Mouse (Mus musculus): ENCODE results near the gene Zfp111.

Zfp111 gene

DNA sequence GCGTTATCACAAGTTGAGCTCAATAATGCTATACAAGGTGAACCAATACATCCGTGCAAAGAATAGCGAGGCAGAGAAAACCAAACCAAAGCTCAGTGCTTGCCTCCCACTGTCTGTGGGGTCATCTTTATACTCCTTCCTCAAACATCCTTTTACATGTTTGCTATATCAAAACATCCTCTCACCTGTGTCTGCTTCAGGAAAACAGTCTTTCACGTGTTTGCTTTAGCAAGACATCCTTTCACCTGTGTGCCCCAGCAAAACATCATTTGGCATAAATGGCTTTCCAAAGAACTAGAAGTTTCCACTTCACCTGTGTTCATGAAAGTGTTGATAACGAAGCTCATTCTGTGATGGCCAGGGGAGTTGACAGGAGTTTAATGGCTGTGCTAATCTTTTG, at the start of gene Zfp111:
Gene Zfp111 (minus strand): TSS at position 101 of the 400 bp plus-strand sequence.
- DNase-seq: no peak

DNA sequence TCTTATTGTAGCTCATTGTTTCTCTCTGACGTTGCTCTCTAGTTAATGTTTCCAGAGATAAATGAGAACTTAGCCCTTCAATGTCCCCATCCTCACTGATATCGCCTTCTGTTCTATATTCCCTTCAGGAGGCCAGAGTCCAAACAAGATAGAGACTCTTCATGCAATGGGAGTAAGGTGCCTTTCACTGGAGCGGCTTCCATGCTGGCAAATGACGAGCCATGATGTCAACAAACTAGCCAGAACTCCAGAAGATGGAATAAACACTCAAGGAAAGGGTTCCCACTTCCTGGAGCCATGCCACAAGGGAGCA, 48.7 kb upstream of the Zfp111 start:
- DNase-seq: no peak

DNA sequence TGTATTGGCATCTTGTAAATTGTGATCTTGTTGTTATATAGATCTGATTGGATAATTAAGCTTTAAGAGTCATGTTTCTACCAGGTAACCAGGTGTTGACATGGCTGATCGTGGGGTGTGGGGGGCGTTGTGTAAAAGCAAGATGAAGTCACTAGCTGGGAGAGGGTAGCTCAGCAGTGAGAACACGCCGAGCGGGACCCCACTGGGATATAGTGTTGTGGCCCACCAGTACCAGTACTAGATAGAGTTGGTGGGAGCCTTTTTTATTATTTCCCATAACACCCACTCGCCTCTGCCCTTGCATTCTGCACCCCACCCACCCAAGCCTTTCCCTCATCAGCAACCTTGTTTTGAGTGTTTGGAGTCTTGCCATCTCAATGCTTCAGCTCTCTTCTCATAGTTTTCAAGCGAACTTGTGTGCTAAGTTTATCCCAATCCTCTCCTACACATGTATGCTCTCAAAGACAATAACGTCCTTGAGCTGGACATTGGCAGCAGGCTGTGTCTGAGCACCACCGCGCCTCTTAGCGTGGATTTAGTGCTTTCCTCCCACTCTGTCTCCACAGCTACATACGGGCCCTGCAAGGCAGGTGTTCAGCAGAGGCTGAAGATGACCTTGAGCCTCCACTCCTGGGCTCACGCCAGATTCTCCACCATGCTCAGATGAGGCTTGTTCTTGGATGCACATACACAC, 48.2 kb upstream of the Zfp111 start:
- no peak for DNase-seq

DNA sequence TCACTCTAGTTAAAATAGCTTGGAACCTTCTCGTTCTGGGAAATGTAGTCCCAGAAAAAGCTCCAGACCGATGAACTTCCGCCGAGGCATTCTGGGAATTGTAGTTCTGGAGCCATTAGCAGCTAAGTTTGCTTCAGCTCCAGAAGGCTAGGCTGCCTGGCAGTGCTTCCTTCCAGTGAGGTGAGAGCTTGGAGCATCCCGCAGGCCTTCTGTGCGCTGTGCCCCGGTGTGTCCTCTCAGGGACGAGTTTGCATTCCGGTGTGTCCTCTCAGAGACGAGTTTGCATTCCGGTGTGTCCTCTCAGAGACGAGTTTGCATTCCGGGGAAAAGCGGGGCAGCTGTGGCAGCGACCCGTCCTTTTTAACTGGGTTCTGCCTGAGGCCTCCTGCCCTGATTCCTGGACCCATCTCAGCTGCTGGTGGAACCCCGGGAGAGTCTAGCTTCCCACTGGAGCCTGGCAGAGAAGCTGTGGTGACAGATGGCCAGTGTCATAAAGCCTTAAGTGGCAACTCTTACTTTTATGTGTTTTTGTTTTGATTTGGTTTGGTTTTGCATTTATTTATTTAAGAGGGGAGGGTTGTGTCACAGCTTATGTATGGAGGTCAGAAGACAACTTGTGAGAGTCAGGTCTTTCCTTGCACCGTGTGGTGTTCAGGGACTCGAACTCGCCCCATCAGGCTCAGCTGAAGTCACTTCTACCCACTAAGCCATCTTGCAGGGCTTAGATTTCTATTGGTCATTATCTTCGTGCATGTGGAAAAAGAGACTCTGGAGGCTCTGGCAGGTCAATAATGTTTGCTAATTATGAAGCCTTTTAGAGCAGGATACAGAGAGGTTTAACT, 43.6 kb upstream of the Zfp111 start, which contains the start of gene Zfp108:
Gene Zfp108 (plus strand): TSS at position 162 of the 842 bp plus-strand sequence.
- peak; percentile 66 for DNase-seq

DNA sequence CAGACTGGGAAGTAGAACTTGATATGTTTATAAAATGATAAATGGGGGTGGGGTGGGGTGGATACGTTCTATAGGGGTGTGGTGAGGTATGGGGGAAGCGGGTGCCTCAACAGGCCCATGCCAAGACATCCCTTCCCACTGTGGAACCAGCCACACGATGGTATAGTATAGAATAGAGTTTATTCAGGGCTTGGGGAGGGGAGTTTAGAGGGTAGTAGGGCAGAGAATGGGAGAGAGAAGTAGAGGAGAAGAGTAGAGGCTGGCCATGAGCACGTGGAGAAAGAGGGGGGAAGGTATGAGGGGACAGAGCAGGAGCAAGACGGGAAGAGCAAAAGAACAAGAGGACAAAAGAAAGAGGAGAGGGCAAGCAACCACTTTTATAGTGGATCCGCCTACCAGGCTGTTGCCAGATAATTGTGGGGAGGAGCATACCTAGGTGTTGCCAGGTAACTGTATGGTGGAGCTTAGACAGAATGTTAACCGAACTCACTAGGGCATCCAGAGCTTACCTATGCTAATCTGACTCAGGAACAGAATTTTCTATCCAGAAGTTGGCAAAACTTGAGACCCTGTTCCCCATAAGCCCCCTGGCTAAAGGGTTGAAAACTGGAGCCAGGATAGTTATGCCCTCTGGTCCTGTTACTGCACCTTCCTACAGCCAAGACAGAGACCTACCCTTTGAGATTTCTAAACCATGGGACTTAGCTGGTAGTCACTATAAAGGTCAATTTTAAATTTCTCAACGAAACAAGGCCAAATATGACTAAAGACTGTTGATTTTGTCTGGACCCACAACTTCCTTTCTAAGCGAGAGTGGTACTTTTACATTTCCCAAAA, 42.8 kb upstream of the Zfp111 start:
- no peak for DNase-seq

DNA sequence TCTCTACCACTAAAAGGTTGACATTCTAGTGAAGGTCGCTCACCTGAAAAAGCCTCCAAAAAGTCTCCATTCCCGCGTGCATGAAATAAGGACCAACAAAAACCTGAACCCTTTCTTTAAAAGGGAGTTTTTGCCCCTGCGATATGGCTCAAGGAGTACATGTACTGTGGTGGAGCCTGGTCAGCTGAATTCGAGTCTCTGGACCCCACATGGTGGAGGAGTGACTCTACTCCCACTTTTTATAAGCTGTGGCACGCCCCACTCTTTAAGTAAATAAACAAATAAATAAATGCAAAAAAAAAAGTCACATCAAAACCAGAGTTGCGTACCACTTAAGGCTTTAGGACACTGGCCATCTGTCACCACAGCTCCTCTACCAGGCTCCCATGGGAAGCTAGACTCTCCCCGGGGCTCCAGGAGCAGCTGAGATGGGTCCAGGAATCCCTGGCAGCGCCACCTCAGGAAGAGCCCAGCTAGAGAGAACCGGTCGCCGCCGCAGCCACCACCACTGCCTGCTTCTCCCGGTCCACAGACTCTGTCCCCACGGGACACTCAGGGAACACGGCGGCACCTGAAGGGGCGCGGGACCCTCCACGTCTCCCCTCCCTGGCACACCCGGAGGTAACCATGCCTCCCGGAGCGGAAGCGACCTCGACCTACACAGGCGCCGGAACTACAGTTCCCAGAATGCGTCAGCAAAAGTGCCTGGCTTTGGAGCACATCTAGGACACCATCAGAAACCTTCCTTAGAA, 26.0 kb upstream of the Zfp111 start, which contains the start of gene Zfp109:
Gene Zfp109 (minus strand): TSS at position 521 of the 752 bp plus-strand sequence.
- peak; percentile 71 for DNase-seq

DNA sequence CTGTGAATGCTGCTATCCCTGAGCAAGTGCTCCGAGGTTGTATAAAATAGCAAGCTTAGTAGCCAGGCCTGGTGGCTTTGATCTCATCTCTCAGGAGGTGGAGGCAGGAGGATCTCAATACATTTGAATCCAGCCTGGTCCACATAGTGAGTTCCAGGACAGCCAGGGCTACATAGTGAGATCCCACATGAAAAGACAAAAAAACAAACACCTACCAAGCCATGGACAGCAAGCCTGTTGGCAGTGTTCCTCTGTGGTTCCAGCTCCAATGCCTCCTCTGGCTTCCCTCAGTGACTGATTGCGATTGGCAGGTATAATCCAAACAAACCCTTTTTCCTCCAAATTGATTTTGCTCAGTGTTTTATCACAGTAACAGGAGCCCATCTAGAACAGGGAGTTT, 947 bp downstream of the Zfp111 start:
- no peak for DNase-seq

DNA sequence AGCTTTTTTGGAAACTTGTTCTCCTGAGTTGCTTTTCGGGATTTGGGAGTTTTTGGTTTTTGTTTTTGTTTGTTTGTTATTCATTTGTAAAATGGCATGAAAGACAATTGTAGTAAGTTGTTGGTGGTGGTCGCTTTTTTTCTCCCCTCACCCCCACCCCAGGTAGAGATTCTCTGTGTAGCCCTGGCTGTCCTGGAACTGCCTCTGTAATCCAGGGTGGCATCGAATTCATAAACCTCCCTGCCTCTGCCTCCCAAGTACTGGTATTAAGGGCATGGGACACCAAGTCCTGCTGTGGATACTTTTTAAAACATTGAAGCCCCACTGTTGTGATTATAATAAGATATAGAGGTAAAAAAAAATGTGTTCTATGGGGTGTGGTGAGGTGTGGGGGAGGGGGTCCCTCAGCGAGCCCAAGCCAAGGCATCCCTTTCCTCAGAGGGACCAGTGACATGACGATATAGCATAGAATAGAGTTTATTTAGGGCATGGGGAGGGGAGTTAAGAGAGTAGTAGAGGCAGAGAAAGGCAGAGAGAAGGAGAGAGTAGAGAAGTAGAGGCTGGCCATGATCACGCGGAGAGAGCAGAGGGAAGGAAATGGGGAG, 2.9 kb downstream of the Zfp111 start:
- no peak for DNase-seq

DNA sequence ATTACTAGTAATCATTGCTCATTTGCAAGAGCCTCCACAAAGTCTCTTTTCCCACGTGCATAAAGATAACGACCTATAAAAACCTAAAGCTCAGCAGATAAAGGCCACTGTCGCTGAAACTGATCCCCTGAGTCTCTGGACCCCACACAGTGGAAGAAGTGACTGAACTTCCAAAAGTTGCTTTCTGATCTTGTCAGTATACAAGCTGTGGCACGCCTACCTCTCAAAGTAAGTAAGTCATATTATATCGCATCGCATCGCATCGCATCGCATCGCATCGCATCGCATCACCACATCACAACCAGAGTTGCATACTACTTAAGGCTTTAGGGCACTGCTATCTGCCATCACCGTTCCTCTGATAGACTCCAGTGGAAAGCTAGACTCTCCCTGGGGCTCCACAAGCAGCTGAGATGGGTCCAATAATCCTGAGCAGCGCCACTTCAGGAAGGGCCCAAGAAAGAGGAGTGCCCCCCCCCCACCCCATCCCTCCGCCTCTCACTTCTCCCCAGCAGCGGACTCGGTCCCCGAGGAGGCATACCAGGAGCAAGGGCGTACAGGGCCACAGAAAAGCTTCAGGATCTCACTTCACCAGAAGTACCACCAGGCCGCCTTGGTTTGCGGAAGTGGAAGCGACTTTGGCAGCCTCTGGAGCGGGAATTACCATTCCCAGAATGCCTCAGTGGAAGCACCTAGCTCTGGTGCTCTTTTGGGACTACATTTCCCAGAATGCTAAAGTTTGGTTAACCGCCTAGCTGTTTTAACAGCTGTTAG, 3.6 kb downstream of the Zfp111 start:
- DNase-seq: no peak

DNA sequence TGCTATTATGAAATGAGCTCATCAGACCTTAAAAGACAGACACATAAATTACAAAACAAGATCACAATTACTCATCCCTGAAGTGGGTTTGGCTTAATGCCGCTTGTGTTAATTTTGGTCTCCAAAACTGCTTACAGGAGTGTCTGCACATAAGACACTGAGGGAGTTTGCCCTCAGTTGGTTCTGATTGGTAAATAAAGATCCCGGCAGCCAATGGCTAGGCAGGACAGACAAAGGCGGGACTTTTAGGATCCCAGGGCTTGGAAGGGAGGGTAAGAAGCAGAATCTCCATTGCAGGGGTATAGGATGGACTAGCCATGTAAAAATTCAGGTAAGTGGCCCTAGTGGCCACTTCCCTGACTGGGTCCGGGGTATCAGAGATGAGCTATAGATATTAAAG, 14.3 kb downstream of the Zfp111 start:
- no peak for DNase-seq

DNA sequence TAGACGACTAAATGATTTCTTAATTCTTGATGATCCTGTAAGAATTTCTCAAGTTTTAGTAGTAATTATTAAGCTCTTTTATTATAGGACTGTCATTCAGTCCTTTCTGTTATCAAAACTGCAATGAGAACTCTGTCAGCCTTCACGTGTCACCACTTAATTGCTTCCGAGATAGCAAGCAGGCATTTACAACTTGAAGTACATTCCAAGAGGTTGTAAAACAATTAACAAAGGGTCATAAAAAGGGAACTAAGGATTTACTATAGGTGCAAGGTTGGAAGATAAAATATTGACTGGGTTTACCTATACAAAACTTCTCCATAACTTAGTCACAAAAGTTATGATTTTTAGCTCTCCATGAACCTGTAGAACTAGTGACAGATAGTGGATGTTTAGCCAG, 18.1 kb downstream of the Zfp111 start:
- DNase-seq: no peak

DNA sequence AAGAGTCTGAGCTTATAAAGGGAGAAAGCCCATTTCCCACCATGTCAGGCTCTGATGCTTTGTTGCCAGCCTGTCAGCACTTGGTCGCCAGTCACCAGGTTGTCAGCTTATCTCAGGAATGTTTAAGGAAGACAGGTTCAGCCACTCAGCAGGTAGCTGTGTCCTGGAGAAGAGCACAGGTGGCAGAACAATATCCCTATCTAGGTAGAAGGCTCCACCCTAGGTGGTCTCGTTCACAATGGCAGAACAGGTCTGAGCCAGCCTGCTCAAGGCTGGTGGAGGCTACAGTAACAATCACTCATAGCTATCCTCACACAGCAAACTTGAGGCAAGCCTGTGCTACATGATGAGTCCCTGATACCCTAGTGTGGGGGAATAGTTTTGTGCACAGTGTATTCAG, 19.9 kb downstream of the Zfp111 start:
- DNase-seq: no peak

DNA sequence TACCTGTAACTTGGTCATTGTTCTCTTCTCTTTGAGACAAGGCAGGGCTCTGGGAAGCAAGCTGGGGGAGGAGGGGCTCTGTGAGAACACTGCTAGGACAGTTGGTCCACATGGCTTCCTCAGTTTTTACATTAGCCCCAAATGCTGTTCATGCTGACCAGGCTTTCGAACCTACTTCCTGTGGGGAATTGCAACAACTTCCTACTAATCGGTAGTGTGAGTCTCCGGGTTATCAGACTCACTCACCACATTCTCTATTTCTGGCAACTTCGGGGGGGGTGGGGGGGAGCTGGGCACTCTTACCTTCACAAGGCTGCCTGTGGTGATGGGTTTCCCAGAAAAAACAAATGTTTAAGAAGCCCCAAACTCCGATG, 21.7 kb downstream of the Zfp111 start:
- no peak for DNase-seq

DNA sequence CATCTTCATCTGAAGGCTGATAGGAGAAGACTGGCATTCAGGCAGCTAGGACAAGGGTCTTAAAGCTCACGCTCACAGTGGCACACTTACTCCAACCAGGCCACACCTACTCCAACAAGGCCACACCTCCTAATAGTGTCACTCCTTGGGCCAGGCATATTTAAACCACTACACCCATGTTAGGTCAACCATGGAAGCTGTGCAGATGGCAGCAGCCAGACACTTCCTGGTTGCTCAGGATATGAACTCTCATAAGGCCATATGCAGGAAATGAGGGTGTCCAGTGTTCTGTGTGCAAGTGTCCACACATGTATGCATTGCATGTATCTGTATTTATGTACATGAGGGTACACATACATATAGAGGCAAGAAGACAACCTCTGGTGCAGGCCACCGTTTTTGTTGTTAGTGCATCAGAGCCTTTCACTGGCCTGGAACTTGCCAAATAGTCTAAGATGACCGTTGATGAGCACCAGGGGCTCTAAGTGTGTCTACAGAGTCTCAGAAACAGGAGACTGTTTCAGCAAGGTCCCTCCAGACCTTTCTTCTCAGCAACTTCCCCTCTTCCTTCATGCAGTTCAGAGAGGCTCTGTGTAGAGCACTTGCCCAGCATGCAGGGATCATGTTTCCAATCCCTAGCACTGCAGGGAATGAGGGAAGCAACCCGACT, 22.2 kb downstream of the Zfp111 start:
- DNase-seq: no peak

DNA sequence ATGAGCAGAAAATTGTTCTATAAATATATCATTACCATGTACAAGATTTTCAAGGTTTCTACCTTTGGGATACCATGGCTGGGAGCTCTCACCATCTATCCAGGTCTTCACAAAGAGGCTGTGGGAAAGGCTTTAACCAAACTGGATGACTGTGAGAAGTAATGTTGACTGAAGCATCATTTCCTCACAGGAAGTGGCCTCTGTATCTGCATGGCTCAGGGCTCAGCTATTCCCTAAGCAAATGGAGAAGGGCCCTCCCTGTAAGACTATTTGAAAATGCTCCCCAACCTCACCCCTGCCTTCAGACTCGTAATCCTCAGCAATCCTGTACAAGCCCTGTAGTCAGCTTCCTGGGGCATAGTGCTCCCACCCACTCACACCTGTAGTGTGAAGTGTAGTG, 23.6 kb downstream of the Zfp111 start:
- no peak for DNase-seq

DNA sequence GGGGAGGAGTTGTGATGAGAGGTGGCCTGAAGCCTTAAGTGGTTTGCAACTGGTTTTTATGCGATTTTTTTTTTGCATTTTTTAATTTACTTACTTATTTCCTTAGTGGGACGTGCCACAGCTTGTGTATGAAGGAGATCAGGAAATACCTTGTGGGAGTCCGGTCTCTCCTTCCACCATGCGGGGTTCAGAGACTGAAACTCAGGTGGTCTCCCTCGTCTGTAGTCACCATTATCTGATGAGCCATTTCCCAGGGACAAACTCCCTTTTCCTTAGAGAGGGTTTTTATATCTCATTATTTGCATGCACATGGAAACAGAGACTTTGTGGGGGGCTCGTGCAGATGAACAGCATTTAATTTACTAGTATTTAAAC, 35.9 kb downstream of the Zfp111 start:
- no peak for DNase-seq

DNA sequence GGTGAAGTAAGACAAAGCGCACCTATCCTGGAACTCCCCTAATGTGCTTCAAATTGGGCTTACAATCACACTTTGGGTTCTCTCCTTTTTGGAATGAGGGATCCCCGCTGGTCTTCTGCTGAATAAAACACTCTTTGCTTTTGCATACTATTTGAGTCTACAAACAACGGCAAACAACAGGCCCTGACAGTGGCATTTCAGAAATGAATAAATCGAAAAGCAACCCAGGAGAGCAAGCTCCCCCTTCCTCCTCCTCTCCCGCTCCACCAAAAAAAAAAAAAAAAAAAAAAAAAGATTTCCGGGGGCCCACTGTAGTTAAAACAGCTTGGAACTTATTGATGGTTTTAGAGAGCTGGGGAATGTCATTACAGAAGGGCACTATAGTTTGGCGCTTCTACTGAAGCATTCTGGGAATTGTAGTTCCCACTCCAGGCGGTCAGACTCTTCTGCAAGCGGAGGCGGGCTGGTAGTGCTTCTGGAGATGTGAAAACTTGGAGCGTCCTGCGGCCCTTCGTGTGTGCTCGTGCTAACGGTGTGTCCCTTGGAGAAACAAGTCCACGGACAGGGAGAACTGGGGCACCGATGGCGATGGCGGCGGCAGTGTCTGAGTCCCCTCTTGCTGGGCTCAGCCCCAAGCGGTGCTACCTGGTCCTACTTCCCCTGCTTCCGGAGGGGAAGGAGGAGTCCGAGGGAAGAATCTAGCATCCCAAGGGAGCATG, 36.5 kb downstream of the Zfp111 start, which contains the start of gene Zfp114:
Gene Zfp114 (plus strand): TSS at position 443 of the 719 bp plus-strand sequence.
- peak; percentile 42 for DNase-seq

DNA sequence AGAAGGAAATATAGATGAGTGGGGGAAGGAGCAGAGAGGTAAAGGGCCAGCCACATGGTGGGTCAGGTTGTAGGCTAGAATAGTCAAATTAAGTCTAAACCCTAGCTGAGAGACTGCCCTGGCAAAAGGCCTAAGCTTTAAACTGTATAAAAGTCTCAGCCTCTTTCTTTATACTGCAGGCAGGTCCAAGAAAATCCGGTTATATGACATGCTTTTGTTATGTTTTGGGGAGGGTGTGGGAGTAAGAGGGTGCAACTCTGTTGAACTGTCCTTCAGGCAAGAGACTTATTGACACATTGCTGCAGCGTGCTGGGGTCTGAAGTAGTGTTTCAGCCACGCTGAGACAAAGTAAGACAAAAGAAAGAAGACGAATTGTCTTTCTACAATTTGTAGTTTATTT, 39.1 kb downstream of the Zfp111 start:
- no peak for DNase-seq

DNA sequence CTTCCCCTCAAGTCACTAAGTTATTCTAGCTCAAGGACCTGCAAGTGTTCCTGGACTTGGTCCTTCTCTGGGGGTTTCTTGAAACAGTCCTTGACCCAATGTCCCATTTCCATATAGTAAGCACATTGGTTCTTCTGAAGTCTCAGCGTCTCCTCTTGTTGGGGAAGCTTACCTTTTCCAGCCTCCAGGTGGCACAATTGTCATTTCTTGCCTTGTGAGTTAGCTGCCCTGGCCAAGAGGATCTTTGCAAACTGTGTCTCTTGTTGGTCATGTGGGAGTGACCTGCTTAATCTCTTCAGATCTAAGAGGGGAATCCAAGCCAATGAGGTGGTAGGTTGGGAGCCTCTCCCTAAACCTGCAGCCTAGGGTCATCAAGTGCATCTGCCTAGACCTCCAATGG, 58.0 kb downstream of the Zfp111 start:
- peak; percentile 33 for DNase-seq

All from thymus, postnatal 14 days (tissue).